Mouse (Mus musculus): ENCODE results near the gene Afap1l2.

GRCm38 (mm10) chr19:57013271-57013677 is 5.2 kb upstream of the Afap1l2 start:
- TF ChIP-seq POLR2A (IDR thresholded peaks at IDR 0.05; ENCODE audit: insufficient read depth, low read length) (no peak), EP300 (IDR thresholded peaks at IDR 0.05; ENCODE audit: insufficient read depth, low read depth, low read length) (no peak), CTCF (IDR thresholded peaks at IDR 0.05; ENCODE audit: low read depth, low read length) (no peak)

All from ES-Bruce4 (cell line).